Mouse (Mus musculus): ENCODE measurements at regions not wholly inside any gene's neighbourhood (a gene's known extent, or its start where the extent isn't known, plus 50 kb on each side); places are given as distances from the start of the nearest gene placed in this dataset.

GRCm38 (mm10) chr13:43852888-43853287, 68.3 kb downstream of the Cd83 start:
- DNase-seq = no peak

GRCm38 (mm10) chr13:43854973-43855372, 70.4 kb downstream of the Cd83 start:
- no peak for DNase-seq
- Histone ChIP-seq H3K4me3 (replicated peaks; ENCODE audit: extremely low read depth, low read depth, low read length) (no peak overlapping the region), H3K4me1 (ENCODE audit: control insufficient read depth, insufficient read depth, low read length) (no peaks in the 10 kb centered on the region)
- 96% methylated on average over 2 of the region's 2 CpGs for WGBS
- TF ChIP-seq POLR2A (IDR thresholded peaks at IDR 0.05; ENCODE audit: borderline replicate concordance, extremely low read depth, low read depth, low read length) = no peak

More at GRCm38 (mm10) chr13:43852888-43853287, 68.3 kb downstream of the Cd83 start:
- Histone ChIP-seq H3K4me1 (ENCODE audit: control insufficient read depth, insufficient read depth, low read length) (no peaks in the 10 kb centered on the region), H3K4me3 (replicated peaks; ENCODE audit: extremely low read depth, low read depth, low read length) (no peak overlapping the region)
- WGBS = 68% methylated on average over 1 of the region's 1 CpGs
- TF ChIP-seq POLR2A (IDR thresholded peaks at IDR 0.05; ENCODE audit: borderline replicate concordance, extremely low read depth, low read depth, low read length) (no peak), CTCF (IDR thresholded peaks at IDR 0.05; ENCODE audit: insufficient read depth, low read length) (no peak)

GRCm38 (mm10) chr13:43860932-43861331, 76.4 kb downstream of the Cd83 start:
- Histone ChIP-seq H3K4me1 (ENCODE audit: control insufficient read depth, insufficient read depth, low read length) (peaks cover 3% of the 10 kb centered on the region; the same call in 1 of the 2 replicates), H3K4me3 (replicated peaks; ENCODE audit: extremely low read depth, low read depth, low read length) (no peak overlapping the region)
- WGBS = 49% methylated on average over 4 of the region's 4 CpGs
- DNase-seq = no peak
- TF ChIP-seq CTCF (IDR thresholded peaks at IDR 0.05; ENCODE audit: insufficient read depth, low read length) (no peak), POLR2A (IDR thresholded peaks at IDR 0.05; ENCODE audit: borderline replicate concordance, extremely low read depth, low read depth, low read length) (no peak)

- 86% methylated on average over 7 of the region's 7 CpGs for WGBS
- H3K4me1 ChIP-seq (ENCODE audit: control insufficient read depth, insufficient read depth, low read length) = peaks cover 3% of the 10 kb centered on the region; the same call in 1 of the 2 replicates
- H3K4me3 ChIP-seq (replicated peaks; ENCODE audit: extremely low read depth, low read depth, low read length) = no peak overlapping the region
- no peak for DNase-seq
- TF ChIP-seq POLR2A (IDR thresholded peaks at IDR 0.05; ENCODE audit: borderline replicate concordance, extremely low read depth, low read depth, low read length) (no peak), CTCF (IDR thresholded peaks at IDR 0.05; ENCODE audit: insufficient read depth, low read length) (no peak)
These were observed 76.8 kb downstream of the Cd83 start for GRCm38 (mm10) chr13:43861424-43861823.

GRCm38 (mm10) chr13:43862056-43862455, 77.5 kb downstream of the Cd83 start:
- DNase-seq = no peak
- Histone ChIP-seq H3K4me3 (replicated peaks; ENCODE audit: extremely low read depth, low read depth, low read length) (no peak overlapping the region), H3K4me1 (ENCODE audit: control insufficient read depth, insufficient read depth, low read length) (peaks cover 3% of the 10 kb centered on the region; the same call in 1 of the 2 replicates)
- TF ChIP-seq CTCF (IDR thresholded peaks at IDR 0.05; ENCODE audit: insufficient read depth, low read length) (no peak), POLR2A (IDR thresholded peaks at IDR 0.05; ENCODE audit: borderline replicate concordance, extremely low read depth, low read depth, low read length) (no peak)
- WGBS = 78% methylated on average over 5 of the region's 5 CpGs

- no peak for DNase-seq
- Histone ChIP-seq H3K4me3 (replicated peaks; ENCODE audit: extremely low read depth, low read depth, low read length) (no peak overlapping the region), H3K4me1 (ENCODE audit: control insufficient read depth, insufficient read depth, low read length) (peaks cover 3% of the 10 kb centered on the region; the same call in 1 of the 2 replicates)
- 67% methylated on average over 6 of the region's 6 CpGs for WGBS
- TF ChIP-seq CTCF (IDR thresholded peaks at IDR 0.05; ENCODE audit: insufficient read depth, low read length) = no peak
- TF ChIP-seq POLR2A (IDR thresholded peaks at IDR 0.05; ENCODE audit: borderline replicate concordance, extremely low read depth, low read depth, low read length) = no peak
These were observed 78.0 kb downstream of the Cd83 start for GRCm38 (mm10) chr13:43862586-43862985.

- H3K4me1 ChIP-seq (ENCODE audit: control insufficient read depth, insufficient read depth, low read length) = peaks cover 3% of the 10 kb centered on the region; the same call in 1 of the 2 replicates
- DNase-seq = no peak
- H3K4me3 ChIP-seq (replicated peaks; ENCODE audit: extremely low read depth, low read depth, low read length) = no peak overlapping the region
- TF ChIP-seq CTCF (IDR thresholded peaks at IDR 0.05; ENCODE audit: insufficient read depth, low read length) (no peak), POLR2A (IDR thresholded peaks at IDR 0.05; ENCODE audit: borderline replicate concordance, extremely low read depth, low read depth, low read length) (no peak)
- WGBS = 84% methylated on average over 7 of the region's 7 CpGs
These were observed 79.1 kb downstream of the Cd83 start for GRCm38 (mm10) chr13:43863581-43864100.

- 3% methylated on average over 35 of the region's 35 CpGs for WGBS
- Histone ChIP-seq H3K4me1 (ENCODE audit: control insufficient read depth, insufficient read depth, low read length) (peaks cover 3% of the 10 kb centered on the region; the same call in 1 of the 2 replicates), H3K4me3 (replicated peaks; ENCODE audit: extremely low read depth, low read depth, low read length) (peak overlapping the region; percentile 38)
- DNase-seq = peak; percentile 97
- TF ChIP-seq POLR2A (IDR thresholded peaks at IDR 0.05; ENCODE audit: borderline replicate concordance, extremely low read depth, low read depth, low read length) (peak; percentile 42; the same call in 1 of the 2 replicates), CTCF (IDR thresholded peaks at IDR 0.05; ENCODE audit: insufficient read depth, low read length) (peak; percentile 78)
These were observed 79.7 kb downstream of the Cd83 start for GRCm38 (mm10) chr13:43864153-43864861.

GRCm38 (mm10) chr13:43865036-43865435, 80.5 kb downstream of the Cd83 start:
- TF ChIP-seq CTCF (IDR thresholded peaks at IDR 0.05; ENCODE audit: insufficient read depth, low read length) = no peak
- TF ChIP-seq POLR2A (IDR thresholded peaks at IDR 0.05; ENCODE audit: borderline replicate concordance, extremely low read depth, low read depth, low read length) = no peak
- H3K4me3 ChIP-seq (replicated peaks; ENCODE audit: extremely low read depth, low read depth, low read length) = no peak overlapping the region
- 19% methylated on average over 20 of the region's 20 CpGs for WGBS
- peaks cover 3% of the 10 kb centered on the region; the same call in 1 of the 2 replicates for H3K4me1 ChIP-seq (ENCODE audit: control insufficient read depth, insufficient read depth, low read length)
- DNase-seq = no peak

GRCm38 (mm10) chr13:43875895-43876294, 91.3 kb downstream of the Cd83 start:
- TF ChIP-seq CTCF (IDR thresholded peaks at IDR 0.05; ENCODE audit: insufficient read depth, low read length) = no peak
- no peak for TF ChIP-seq POLR2A (IDR thresholded peaks at IDR 0.05; ENCODE audit: borderline replicate concordance, extremely low read depth, low read depth, low read length)
- Histone ChIP-seq H3K4me3 (replicated peaks; ENCODE audit: extremely low read depth, low read depth, low read length) (no peak overlapping the region), H3K4me1 (ENCODE audit: control insufficient read depth, insufficient read depth, low read length) (no peaks in the 10 kb centered on the region)
- no peak for DNase-seq
- 84% methylated on average over 9 of the region's 9 CpGs for WGBS

Measured in lung, adult 2 months (tissue).